Mouse (Mus musculus) neural tube, embryonic 11.5 days (tissue): ENCODE results near the gene Pip5kl1. TPM values are rescaled to one million over a fixed set of nuclear protein-coding genes. Genes with fewer than 3 reads are reported as not detected.
A peak's percentile ranks its signal among the peaks of the same experiment; 100 is the strongest.

Experiments
- ATAC-seq: fragments of 200-750 bp; cut with Nextera tagmentation; 2 replicates; pipeline ENCODE4 v1.8.0; 2017; ENCODE audit warnings: moderate number of reproducible peaks, mild to moderate bottlenecking, moderate TSS enrichment, moderate library complexity; ENCODE audit not compliant: insufficient read depth, low FRiP score, low TSS enrichment
- DNase-seq: peaks from one replicate; pipeline ENCODE4 v3.0.0-alpha.2; 2015; ENCODE audit warnings: low spot score
- H3K27ac ChIP-seq: fragments of 300-500 bp; sonication (generic); 2 replicates; pipeline ENCODE4 v1.5.1; 2014; ENCODE audit warnings: low read depth, mild to moderate bottlenecking, low read length
- H3K27me3 ChIP-seq: fragments of 300-500 bp; sonication (generic); 2 replicates; pipeline ENCODE4 v1.6.1; 2014; ENCODE audit warnings: mild to moderate bottlenecking, low read length, mixed read lengths; ENCODE audit not compliant: control insufficient read depth, insufficient read depth
- H3K36me3 ChIP-seq: fragments of 300-500 bp; sonication (generic); 2 replicates; pipeline ENCODE4 v1.6.1; 2014; ENCODE audit warnings: mild to moderate bottlenecking, low read length, moderate library complexity, mixed read lengths; ENCODE audit not compliant: control insufficient read depth, insufficient read depth
- H3K4me1 ChIP-seq: fragments of 300-500 bp; sonication (generic); 2 replicates; pipeline ENCODE4 v1.6.1; 2014; ENCODE audit warnings: low read length, mixed read lengths; ENCODE audit not compliant: control insufficient read depth, insufficient read depth
- H3K4me2 ChIP-seq: fragments of 300-500 bp; sonication (generic); 2 replicates; pipeline ENCODE4 v1.6.1; 2014; ENCODE audit warnings: low read depth, mild to moderate bottlenecking, moderate library complexity
- H3K4me3 ChIP-seq: fragments of 300-500 bp; sonication (generic); 2 replicates; pipeline ENCODE4 v1.5.1; 2014; ENCODE audit warnings: low read depth, low read length
- H3K9ac ChIP-seq: fragments of 300-500 bp; sonication (generic); 2 replicates; pipeline ENCODE4 v1.6.1; 2014; ENCODE audit warnings: mild to moderate bottlenecking, low read length
- H3K9me3 ChIP-seq: fragments of 300-500 bp; sonication (generic); 2 replicates; pipeline ENCODE4 v1.6.1; 2016; ENCODE audit warnings: low read length; ENCODE audit not compliant: control insufficient read depth
- WGBS: fragments of 180-500 bp; shearing (Covaris S2); extraction: QIAGEN DNeasy Blood & Tissue Kit; methylation state at CpG from one replicate; pipeline ENCODE4 v1.1.7; 2014; 5-methylcytosine and 5-hydroxymethylcytosine counted together
- polyA plus RNA-seq: library from polyadenylated mRNA; unstranded; fragments of >200 nt; fragmentation: Nextera tagmentation; extraction: Ambion mirVana; gene quantifications from 2 replicates; pipeline ENCODE4 v1.2.1, GENCODE M21; 2014

Pip5kl1 gene
- polyA plus RNA-seq, 1 experiment from 2014 or later = 2.6 TPM

GRCm38 (mm10) chr2:32629276-32629976 is 54.8 kb downstream of the Pip5kl1 start:
- Histone ChIP-seq H3K27me3 (no peaks in the 10 kb centered on the region), H3K4me2 (peak overlapping the region; percentile 17), H3K36me3 (no peaks in the 10 kb centered on the region), H3K4me3 (no peak overlapping the region), H3K4me1 (peaks cover 35% of the 10 kb centered on the region), H3K27ac (peak overlapping the region; percentile 60; the same call in 1 of the 2 replicates), H3K9me3 (no peaks in the 10 kb centered on the region), H3K9ac (peak overlapping the region; percentile 35; the same call in 1 of the 2 replicates)
- ATAC-seq (peak; percentile 73; the same call in 1 of the 2 replicates), DNase-seq (peak; percentile 79)
- 36% methylated on average over 9 of the region's 9 CpGs for WGBS

DNA sequence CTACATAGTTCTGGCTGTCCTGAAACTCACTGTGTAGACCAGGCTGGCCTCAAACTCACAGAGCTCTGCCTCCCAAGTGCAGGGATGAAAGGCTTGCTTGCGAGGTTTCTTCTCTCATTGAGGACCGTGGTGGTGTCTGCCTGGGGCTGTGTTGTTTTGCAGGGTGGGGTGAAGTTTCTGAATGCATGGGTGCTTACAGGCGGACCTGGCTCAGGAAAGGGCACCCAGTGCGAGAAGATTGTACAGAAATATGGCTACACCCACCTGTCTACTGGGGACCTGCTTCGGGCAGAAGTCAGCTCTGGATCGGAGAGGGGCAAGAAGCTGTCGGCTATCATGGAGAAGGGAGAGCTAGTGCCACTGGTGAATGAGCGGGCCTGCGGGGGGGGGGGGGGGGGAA is 55.4 kb downstream of the Pip5kl1 start:
- Histone ChIP-seq H3K4me1 (peaks cover 29% of the 10 kb centered on the region), H3K36me3 (no peaks in the 10 kb centered on the region), H3K4me2 (no peak overlapping the region), H3K27me3 (no peaks in the 10 kb centered on the region), H3K27ac (no peak overlapping the region), H3K9me3 (no peaks in the 10 kb centered on the region), H3K9ac (no peak overlapping the region), H3K4me3 (no peak overlapping the region)
- ATAC-seq (no peak), DNase-seq (no peak)
- 83% methylated on average over 7 of the region's 9 CpGs for WGBS

GRCm38 (mm10) chr2:32631046-32631445 is 56.4 kb downstream of the Pip5kl1 start:
- H3K9me3 ChIP-seq = no peaks in the 10 kb centered on the region
- H3K36me3 ChIP-seq = no peaks in the 10 kb centered on the region
- WGBS = 91% methylated on average over 10 of the region's 10 CpGs
- no peaks in the 10 kb centered on the region for H3K27me3 ChIP-seq
- no peak overlapping the region for H3K4me3 ChIP-seq
- DNase-seq (no peak), ATAC-seq (no peak)
- no peak overlapping the region for H3K9ac ChIP-seq
- H3K4me1 ChIP-seq = peaks cover 19% of the 10 kb centered on the region
- no peak overlapping the region for H3K27ac ChIP-seq
- no peak overlapping the region for H3K4me2 ChIP-seq

DNA sequence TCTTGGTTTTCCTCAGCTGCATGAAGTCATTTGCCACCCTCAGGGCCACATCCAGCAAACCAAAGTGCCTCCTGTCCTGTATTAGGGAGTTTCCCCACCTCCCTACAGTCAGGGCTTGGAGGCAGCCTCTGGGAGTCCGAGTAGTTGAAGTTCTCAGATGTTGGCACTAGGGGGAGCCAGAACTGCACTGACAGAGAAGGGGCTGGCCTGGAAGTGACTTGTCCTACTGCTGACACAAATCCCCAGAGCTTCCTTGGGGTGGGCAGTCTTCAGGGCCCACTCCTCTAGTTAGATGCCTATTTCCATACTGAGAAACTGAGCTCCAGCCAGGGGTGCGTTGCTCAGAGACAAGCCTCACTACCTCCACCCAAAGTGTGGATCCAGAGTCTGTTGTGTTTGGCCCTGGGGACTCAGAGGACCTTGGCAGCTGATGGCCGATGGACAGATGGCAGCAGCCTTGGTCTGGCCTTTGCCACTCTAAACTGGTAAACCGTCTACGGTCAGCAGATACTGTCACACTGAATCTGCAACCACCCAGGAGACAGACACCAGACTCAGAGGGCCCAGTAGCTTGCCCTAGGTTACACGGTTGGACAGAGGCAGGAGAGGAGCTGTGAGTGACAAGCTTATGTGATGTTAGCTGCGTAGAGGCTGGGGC is 57.3 kb downstream of the Pip5kl1 start:
- DNase-seq (peak; percentile 77), ATAC-seq (no peak)
- no peaks in the 10 kb centered on the region for H3K36me3 ChIP-seq
- H3K4me1 ChIP-seq = peaks cover 17% of the 10 kb centered on the region
- H3K27me3 ChIP-seq = no peaks in the 10 kb centered on the region
- H3K9ac ChIP-seq = no peak overlapping the region
- H3K27ac ChIP-seq = no peak overlapping the region
- 58% methylated on average over 7 of the region's 7 CpGs for WGBS
- no peak overlapping the region for H3K4me3 ChIP-seq
- no peak overlapping the region for H3K4me2 ChIP-seq
- H3K9me3 ChIP-seq = no peaks in the 10 kb centered on the region

Other genes starting within 250 kb of the Pip5kl1 start
- 57.0 TPM in 2 replicates for gene Ciz1, start 222.5 kb upstream of the Pip5kl1 start, polyA plus RNA-seq
- gene Dnm1, start 221.5 kb upstream of the Pip5kl1 start, polyA plus RNA-seq = 23.7 and 29.5 TPM in 2 replicates
- gene 1110008P14Rik, start 192.9 kb upstream of the Pip5kl1 start, polyA plus RNA-seq = 59.8 and 65.6 TPM in 2 replicates
- gene Lcn2, start 186.5 kb upstream of the Pip5kl1 start, polyA plus RNA-seq = 0.25 and 0.51 TPM in 2 replicates
- 25.6 and 33.6 TPM in 2 replicates for gene Ptges2, start 178.9 kb upstream of the Pip5kl1 start, polyA plus RNA-seq
- 5.5 and 6.9 TPM in 2 replicates for gene Naif1, start 124.3 kb upstream of the Pip5kl1 start, polyA plus RNA-seq
- gene Slc25a25, start 123.4 kb upstream of the Pip5kl1 start, polyA plus RNA-seq = 28.1 and 33.5 TPM in 2 replicates
- 13.1 and 13.2 TPM in 2 replicates for gene Fam102a, start 39.5 kb upstream of the Pip5kl1 start, polyA plus RNA-seq
- 110 and 111 TPM in 2 replicates for gene Dpm2, start 3.9 kb upstream of the Pip5kl1 start, polyA plus RNA-seq
- gene 9430097D07Rik, start 887 bp downstream of the Pip5kl1 start, polyA plus RNA-seq = 0.25 and 0.58 TPM in 2 replicates
- 20.9 and 21.8 TPM in 2 replicates for gene St6galnac4, start 12.3 kb downstream of the Pip5kl1 start, polyA plus RNA-seq
- gene St6galnac6, start 24.9 kb downstream of the Pip5kl1 start, polyA plus RNA-seq = 4.8 and 5.1 TPM in 2 replicates
- gene Ak1, start 47.0 kb downstream of the Pip5kl1 start, polyA plus RNA-seq = 33.0 and 33.8 TPM in 2 replicates
- gene Eng, start 71.8 kb downstream of the Pip5kl1 start, polyA plus RNA-seq = 24.5 and 26.8 TPM in 2 replicates
- gene Fpgs, start 129.3 kb downstream of the Pip5kl1 start, polyA plus RNA-seq = 18.0 and 19.4 TPM in 2 replicates
- 82.4 and 84.6 TPM in 2 replicates for gene Cdk9, start 138.3 kb downstream of the Pip5kl1 start, polyA plus RNA-seq
- 30.6 TPM in 2 replicates for gene Sh2d3c, start 146.3 kb downstream of the Pip5kl1 start, polyA plus RNA-seq
- 2.1 and 2.2 TPM in 2 replicates for gene 6330409D20Rik, start 166.2 kb downstream of the Pip5kl1 start, polyA plus RNA-seq
- 59.7 and 63.1 TPM in 2 replicates for gene Tor2a, start 182.4 kb downstream of the Pip5kl1 start, polyA plus RNA-seq
- gene Ttc16, start 200.8 kb downstream of the Pip5kl1 start, polyA plus RNA-seq = 0.27 and 1.1 TPM in 2 replicates
- 3.4 and 3.6 TPM in 2 replicates for gene Ptrh1, start 201.0 kb downstream of the Pip5kl1 start, polyA plus RNA-seq
- gene Cfap157, start 209.6 kb downstream of the Pip5kl1 start, polyA plus RNA-seq = 0.87 TPM in 1 of 2 replicates, not detected in the other